Mouse (Mus musculus): ENCODE results near the gene Plce1.
"Not testable (repeated sequence)": the region's sequence is repeated elsewhere in the genome, so short reads cannot be mapped to it uniquely, and the experiment has no call there.

The Plce1 gene

DNA sequence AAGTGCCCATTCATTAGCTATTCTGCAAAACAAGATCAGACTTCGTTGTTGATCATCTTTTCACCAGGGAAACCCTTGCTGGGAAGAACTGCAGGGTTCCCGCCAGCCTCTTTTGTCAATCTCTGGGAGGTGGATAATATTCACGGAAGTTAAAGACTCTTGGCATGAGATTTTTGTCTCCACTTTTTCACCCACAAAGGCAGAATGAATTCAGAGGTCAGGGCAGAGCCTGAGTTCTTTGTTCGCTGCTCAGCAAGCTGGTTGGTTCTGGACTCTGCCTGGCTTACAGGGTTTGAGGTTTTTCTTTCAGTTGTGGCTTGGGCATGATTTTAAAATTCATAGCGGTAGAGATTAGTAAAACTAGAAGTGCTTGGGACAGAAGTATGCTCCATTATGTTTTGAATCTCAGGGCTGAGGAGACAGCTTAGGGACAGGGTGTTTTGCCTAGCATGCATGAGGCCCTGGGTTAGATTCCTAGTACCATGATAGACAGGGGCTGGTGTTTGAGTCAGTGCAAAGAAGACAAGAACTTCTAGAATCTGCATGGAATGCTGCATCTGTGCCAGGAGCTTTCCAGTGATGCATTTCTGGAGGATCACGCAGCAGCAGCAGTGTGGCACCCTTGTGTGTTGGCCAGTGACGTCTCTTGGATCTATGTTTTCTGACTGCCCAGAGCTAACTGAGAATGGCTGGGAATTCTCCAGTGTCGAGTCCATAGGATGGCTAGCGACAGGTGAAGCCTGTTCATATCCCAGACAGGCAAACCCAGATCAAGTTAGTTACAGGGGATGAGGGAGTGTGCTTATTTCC lies 7.4 kb downstream of the Plce1 start:
- no peak for DNase-seq (ENCODE audit: low spot score)

DNA sequence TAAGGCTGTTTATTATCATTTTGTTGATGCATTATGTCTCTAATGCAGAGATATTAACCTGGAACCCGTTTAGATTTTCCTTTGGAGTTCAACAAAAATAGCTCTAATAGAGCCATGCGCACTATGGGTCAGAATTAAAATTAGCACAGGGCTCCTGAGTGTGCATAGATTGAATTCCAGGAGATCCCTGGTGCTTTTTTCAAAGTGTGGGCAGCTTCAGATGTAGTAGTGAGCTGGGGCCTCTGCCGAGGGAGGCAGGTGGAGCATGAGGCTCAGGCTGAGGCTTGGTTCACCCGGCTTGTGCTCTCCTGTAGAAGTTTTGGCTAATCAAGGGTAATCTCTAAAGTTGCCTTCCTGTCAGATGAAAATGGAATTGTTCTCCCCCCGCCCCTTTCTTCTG lies 17.3 kb downstream of the Plce1 start:
- no peak for DNase-seq (ENCODE audit: low spot score)

DNA sequence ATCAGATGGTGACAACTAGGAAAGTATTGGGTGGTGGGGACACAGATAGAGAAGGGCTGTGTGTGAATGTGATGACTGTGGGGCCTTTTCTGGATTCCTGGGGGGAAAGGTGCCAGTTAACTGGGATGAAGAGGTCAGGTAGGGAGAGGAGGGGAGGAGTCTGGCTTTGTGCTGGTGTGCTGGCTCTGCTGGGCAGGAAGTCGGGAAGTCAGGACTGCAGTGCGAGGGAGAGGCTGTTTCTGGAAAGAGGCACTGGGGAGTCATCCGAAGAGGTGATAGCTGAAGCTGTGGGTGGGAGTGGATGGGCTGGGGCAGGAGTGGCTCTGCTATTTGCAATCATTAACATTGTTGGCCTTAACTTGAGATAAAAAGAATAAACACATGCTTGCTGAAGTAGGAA lies 23.7 kb downstream of the Plce1 start:
- no peak for DNase-seq (ENCODE audit: low spot score)

DNA sequence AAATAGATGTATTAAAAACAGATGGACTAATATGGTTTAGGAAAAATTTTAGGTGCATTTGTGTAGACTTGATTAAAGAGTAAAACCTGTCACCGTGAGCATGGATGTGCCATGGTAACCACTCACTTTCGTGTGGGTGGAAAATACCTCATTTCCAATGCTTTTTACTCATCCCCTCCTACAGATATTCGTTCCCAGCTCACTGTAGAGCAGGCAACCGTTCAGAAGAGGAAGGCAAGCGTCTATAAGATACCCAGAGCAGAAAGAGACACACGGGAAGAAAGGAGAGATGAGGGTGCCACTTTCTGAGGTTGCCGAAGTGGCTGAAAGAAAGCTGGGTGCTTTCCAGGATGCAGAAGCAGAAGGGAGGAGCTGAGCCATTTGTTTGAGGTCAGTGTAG lies 25.2 kb downstream of the Plce1 start:
- peak; percentile 24 for DNase-seq (ENCODE audit: low spot score)

DNA sequence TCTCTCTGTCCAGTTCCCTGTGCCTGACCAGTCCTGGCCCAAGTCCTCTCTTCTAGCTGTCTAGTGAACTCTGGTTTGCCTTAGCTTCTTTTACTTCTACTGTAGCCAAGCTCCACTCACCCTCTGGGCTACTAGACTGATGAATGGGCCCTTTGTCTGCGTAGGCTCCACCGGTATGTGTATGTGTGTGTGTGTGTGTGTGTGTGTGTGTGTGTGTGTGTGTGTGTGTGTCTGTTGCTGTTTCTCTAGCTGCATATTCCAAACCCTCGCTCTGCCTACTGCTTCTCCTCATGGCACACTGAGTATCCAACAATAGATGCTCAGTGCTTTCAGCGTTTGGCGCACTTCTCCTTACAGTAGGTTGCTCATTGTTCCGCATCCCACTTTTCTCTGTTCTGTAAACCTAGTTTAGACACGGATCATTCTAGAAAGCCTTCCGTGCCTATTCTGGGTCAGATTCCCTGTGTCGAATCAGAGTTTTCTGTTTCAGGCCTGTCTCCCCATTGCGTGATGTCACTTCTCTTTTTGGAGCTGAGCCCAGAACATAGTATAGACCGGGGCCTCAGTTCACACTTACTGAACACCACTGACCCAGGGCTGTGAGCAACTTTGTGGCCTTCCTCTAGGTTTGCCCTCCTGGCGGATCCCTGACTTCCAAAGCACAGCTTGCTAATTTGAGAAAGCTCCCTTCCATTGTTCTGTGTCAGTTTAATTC lies 26.5 kb downstream of the Plce1 start:
- DNase-seq (ENCODE audit: low spot score): peak; percentile 28

DNA sequence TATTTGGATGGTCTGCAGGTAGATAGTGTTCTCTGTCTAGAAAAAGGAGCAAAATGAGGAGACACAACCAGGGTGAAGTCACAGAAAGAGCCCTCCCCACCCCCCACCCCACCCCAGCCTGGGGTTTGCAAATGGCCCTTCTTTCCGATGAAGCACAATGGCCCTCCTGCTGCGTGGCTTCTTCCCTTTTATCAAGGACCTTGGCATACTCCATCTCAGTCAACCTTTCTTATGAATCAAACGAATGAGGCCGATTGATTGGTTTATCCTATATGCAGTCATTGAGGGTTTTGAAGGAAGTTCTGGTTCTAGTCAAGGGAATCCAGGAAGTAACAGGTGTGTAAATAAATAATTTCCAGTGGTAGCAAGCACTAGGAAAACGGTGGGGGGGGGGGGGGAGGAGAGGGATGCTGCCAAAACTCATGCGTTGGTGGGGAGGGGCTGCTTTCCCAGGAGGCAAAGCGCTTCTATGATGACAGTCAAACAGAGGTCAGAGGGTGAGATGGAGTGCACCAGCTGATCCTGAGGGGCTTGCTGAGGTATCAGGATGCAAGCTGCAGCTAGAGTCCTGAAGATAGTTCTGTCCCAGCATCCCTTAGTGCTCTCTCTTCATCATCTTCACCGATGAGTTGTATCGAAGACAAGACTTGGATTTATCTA lies 27.2 kb downstream of the Plce1 start:
- DNase-seq (ENCODE audit: low spot score): no peak

DNA sequence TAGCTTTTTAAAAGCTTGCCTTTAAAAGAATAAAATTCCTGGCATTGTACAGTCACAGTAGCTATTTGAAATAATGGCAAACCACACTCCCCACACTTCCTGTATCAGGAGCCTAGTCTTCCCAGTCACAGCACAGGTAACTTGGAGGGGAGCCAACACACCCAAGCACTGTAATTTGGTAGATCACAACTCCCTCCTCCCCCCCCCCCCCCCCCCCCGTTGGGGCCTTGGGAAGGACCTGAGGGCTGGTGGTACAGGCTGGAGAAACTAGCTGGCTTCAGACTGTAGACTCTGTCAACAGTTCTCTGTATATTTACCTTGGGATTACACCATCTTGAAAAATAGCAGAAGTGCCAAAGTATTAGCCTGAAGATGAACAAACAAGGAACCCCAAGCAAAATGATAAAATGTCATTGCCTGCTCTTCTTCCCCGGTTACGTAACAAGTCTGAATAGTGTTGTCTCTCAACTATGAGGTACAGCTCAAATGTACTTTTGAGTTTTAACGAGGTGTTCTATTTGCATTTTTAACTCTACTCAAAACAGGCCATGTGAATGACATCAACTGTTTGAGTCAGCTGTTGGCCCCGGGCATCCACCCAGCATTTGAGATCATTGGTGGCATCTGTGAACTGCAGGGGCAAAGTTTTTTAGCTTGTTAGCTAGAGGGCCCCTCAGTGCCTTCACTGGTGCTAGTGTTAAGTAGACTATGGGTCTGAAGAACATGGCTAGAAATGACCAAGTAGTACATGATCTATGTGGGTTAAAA lies 33.7 kb downstream of the Plce1 start:
- peak; percentile 16 for DNase-seq (ENCODE audit: low spot score)

DNA sequence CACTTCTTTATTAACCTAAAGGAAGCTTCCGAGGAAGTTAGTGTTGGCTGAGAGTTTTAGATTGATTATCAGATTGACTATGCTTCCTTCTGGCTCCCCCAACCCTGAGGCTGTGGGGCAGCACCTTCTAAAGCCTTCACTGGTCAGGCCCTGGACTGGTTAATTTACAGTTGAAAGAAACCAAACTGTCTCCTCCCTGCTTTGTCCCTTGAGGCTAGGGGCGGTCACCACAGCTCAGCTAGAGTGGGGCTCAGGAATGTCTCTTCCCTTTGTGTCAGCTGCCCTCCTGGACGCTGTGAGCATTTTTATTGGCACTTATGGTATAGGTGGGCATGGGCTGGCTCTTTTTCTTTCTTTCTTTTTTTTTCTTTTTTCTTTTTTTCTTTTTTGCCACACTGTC lies 45.9 kb downstream of the Plce1 start:
- DNase-seq (ENCODE audit: low spot score): no peak

DNA sequence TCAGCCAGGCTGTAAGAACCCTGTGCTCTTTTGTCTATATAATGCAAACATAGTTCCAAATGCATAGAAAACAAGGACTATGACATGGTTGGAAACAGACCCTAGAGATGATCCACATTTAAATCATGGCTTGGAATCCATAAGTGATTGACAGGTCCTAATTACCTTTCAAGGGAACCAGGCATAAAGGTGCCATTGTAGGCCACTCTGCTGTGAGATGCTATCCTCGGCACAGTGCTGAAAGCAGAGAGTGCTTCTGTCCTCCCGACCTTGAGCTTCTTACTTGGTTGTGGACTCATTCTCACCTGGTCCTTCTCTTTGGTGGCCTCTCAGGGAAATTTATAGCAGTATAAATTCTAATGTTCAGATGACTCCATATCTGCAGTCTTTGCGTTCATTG lies 46.6 kb downstream of the Plce1 start:
- DNase-seq (ENCODE audit: low spot score): no peak

DNA sequence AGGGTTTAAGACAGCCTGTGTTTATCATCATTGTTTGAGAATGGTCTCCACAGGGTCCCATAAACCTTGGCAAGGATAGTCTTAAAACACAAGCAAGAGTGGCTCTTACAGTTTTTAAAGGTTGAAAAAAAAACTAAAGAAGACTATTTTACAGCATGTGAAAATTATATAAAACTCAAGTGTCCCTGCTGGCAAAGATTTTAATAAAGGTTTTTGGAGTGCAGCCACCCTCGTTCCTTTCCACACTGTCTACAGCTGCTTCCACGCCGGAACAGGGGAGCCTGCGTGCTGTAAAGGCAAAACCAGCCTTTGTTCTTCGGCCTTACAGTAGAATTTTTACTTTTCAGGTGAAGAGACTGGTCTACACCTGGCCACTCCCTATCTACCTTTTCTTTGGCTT lies 52.3 kb downstream of the Plce1 start:
- DNase-seq (ENCODE audit: low spot score): no peak

DNA sequence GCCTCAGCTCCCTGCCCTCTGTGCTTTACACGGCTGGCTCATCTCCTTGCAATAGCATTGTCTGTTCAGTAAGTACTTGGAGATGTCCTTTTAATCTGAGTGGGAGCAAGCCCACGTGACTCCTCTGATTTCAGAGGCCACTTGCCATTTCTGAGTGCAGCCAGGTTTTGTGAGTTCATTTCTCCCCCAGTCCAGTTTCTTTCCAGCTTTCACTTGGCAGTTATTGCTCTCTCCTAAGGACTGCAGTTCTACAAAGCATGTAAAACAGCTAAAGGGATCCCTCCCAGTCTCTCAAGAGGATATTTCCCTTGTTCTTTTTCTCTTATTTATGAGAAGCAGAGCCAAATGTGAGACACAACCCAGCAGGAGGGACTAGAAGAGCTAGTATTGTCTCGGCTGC lies 58.4 kb downstream of the Plce1 start:
- DNase-seq (ENCODE audit: low spot score): no peak

DNA sequence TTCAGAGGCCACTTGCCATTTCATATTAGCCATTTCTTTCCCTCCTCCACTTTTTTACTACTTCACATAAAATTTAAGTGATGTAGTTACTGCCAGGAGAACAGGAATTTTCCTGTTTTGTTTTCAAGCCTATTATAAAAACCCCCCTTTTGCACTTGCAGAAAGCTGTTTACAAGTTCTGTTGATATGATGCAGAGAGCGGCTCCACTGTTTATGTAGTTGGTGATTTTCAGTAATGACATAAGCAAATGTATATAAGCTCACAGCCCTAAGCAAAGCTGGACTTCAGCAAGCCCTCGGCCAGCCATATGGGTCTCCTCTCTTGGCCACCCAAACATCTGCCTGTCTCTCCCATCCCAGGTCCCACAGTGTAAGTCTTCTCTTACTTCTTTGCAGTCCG lies 59.6 kb downstream of the Plce1 start:
- no peak for DNase-seq (ENCODE audit: low spot score)

DNA sequence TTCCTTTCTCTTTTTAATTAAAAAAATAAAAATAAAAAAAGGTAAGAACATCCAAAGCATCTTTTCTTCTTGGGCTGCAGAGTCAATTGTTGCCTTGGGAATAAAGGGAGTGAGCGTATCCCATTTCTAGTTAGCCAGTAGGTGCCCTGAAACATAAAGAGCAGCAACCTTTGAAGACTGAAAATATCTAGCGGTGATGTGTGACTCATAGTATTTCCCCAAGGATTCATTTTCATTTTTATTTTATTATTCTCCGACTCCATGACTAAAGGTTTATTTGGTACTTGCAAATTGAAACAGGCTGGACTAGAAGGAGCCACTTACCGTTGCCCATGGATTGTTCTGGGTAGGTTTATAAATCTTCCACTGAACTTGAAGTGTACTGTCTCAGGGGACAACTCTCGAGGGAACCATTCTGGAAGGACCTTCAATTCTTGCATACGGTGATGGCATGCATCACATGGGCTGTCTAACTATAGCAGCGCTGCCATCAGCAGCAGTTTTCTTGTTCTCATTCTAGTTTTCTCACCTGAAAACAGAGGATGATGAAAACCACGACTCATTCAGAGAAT lies 68.7 kb downstream of the Plce1 start:
- no peak for DNase-seq (ENCODE audit: low spot score)

DNA sequence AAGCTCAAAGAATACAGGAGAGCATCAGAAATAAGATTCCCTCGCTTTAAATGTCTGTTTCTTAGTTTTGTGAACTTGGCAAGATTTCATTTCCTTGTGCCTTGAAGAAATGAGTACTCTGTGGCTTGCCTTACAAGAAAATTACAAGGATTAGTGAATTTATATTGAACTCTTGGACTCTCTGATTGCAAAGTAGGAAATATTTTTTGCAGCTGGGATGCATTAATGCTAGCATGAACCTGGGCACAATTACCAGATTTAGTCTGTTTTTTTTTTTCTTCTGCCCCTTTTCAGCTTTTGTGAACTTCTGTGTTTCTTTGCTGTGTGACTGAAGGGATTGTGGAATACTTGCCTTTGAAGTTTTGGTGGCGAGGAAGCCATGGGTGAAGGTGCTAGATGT lies 72.6 kb downstream of the Plce1 start:
- DNase-seq (ENCODE audit: low spot score): no peak

DNA sequence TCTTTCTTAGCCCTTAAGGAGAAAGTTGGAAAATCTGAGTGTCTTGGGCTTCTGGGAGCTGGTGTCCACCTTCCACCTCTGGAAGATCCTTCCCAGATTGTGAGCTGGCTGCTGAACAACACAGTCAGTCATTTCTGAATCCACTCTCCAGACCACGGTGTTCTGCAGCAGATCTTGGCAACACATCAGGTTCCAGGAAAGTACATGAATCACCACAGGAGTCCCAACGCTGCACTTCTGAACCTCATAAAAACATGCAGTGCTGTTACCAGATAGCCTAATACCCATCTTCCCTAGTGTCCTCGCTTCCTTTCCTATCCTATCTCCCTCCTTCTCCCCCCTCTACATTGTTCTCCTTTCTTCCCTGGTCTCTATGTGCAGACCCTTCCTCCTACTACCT lies 74.5 kb downstream of the Plce1 start:
- peak; percentile 6 for DNase-seq (ENCODE audit: low spot score)

DNA sequence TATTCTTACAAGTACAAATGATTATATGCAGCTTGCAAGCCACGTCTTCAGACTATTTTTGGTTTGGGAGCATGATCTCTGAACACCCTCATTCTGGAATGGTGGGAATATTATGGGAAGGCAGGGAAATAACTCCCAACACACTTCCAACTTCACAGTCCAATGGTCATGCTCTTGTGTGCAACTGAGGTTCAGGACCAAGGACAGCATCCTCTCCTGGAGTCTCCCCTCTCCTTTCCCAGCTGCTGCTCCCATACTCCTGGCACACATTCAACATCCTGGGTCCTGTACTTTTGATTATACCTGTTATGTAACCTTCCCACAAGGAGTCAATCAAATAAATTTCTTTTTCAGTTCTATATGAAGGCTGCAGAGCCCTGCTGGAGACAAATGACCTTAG lies 77.9 kb downstream of the Plce1 start:
- DNase-seq (ENCODE audit: low spot score): no peak

DNA sequence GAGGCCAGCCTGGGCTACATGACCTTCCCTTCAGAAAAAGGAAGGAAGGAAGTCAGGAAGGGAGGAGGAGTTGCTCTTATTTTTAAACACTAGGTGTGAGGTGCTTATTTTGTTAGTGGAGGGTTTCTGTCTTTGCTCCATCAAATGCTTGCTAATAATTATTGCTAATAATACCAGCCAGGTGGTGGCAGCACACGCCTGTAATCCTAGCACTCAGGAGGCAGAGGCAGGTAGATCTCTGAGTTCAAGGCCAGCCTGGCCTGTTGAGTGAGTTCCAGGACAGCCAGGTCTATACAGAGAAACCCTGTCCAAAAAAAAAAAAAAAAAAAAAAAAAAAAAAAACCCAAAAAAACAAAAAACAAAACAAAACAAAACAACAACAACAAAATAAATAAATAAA lies 81.0 kb downstream of the Plce1 start:
- not testable (repeated sequence) for DNase-seq (ENCODE audit: low spot score)

DNA sequence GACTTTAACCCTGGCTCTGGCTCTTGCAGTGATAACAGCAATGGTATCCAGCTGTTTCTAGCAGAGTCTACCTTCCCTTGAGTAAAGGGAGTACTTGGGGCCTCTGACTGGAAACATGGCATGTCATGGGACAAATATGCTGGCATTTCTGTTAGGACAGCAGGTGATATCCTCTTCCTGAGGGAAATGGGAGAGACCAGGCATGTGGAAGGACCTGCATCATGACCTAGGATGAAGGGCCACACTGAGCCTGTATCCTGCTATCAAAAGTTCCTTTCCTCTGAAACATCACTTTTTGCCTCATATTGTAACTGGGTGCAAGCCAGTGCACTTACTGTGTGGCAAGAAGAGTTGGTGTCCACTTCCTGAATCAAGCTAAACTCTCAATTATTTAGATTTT lies 85.2 kb downstream of the Plce1 start:
- DNase-seq (ENCODE audit: low spot score): no peak

DNA sequence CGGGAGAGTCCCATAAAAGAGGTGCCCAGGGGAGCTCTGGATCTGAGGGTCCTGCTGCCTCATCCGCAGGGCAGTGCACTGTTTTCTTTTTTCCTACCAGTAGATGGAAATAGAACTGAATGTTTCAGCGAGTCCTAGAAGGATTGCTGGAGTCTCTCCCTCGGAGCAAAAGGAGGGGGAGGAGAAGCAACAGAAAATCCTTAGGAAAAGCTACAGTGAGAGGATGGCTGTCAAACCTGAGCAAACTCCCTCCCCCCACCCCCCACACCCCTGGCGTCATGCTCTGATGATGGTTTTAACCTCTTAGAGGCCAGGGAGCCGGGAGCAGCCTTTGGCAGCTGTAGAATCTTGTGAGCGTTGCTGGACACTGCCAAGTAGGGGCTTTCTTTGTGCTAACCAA lies 85.8 kb downstream of the Plce1 start:
- no peak for DNase-seq (ENCODE audit: low spot score)

DNA sequence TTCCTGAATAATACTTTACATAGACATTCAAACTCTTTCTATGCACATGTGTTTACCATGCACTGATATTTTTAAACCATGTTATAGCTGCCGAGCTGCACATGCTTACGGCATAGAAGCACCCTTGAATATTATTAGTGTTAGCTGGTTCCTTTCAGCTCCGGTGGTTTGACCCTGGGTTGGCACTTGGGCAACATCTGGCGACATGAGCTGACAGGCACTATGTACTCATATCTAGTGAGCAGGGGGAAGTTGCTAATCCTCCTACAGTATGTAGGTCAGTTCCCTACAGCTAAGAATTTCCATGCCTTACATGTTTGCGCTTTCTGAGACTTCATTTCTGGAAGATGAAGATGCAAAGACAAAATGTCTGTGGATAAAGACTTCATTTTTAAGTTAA lies 86.4 kb downstream of the Plce1 start:
- DNase-seq (ENCODE audit: low spot score): no peak

DNA sequence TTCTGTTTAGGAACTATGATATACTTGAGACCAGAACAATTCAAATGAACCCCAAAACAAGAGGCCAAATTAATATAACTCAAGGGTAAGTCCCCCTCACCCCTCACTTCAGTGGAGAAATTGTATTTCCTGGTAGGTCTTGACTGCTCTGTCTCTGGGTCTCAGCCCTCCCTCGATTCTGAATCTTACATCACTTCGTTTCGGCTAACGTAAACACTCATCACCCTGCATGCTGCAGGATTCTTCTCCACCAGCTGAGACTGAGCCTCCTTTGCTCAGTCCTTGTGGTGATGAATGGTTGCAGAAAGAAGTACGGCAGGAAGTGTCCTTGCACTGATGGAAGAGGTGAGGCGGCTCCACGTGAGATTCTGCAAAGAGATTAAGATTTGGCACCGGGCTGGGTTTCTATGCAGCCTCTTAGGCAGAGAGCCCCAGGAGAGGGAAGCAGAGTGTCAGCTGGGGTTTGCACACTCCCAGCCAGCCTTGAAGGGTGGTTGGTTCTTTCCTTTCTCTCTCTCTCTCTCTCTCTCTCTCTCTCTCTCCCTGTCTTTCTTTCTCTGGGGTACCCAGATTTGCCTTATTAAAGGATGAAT lies 97.7 kb downstream of the Plce1 start:
- DNase-seq (ENCODE audit: low spot score): no peak

DNA sequence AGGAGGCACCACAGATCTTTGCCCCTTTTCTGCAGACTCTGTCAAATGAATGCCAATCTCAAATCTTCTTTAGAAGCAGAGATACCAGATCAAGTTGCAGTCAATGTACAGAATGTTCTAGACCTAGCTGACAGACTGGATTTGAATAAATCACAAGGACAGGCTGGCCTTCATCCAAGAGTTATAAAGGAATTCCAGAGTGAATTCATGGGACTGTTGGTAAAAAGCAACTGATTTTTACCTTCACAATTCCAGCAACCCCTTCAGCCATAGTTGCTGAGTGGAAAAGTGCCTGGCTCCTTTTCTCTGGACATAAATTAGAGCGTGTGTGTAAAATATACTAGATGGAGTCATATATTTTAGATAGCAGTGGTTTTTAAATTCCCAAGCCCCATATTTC lies 102.0 kb downstream of the Plce1 start:
- DNase-seq (ENCODE audit: low spot score): no peak
